Mouse (Mus musculus) MEL (cell line): ENCODE measurements around the gene Col26a1. TPM values are rescaled to one million over a fixed set of nuclear protein-coding genes. Genes with fewer than 3 reads are reported as not detected.

Experiments used
- DNase-seq: peaks from one replicate; pipeline ENCODE4 v3.0.0; 2011; ENCODE audit warnings: low read depth, low spot score
- H3K27ac ChIP-seq: 2 replicates; pipeline ENCODE4 v1.5.1; 2012; ENCODE audit warnings: low read depth, mild to moderate bottlenecking, control low read depth, low read length, moderate library complexity; ENCODE audit not compliant: control insufficient read depth
- H3K27me3 ChIP-seq, 2 experiments: fragments of 150-350 bp in 1 of 2; sonication (generic) in 1 of 2; 2 replicates each; pipeline ENCODE4 v1.6.1; 2012; ENCODE audit warnings: low read length in 2 of 2, mild to moderate bottlenecking in 2 of 2, improper control_type of control experiment in 1 of 2, moderate library complexity in 1 of 2; ENCODE audit not compliant: insufficient read depth in 2 of 2, control insufficient read depth in 1 of 2
- H3K36me3 ChIP-seq, 2 experiments: 2 replicates each; pipeline ENCODE4 v1.6.1; 2012 to 2014; ENCODE audit warnings: low read length in 2 of 2, improper control_type of control experiment in 1 of 2, inconsistent platforms in 1 of 2, mild to moderate bottlenecking in 1 of 2; ENCODE audit not compliant: insufficient read depth in 2 of 2, control insufficient read depth in 1 of 2
- H3K4me1 ChIP-seq, 2 experiments: fragments of 150-350 bp in 1 of 2; sonication (generic) in 1 of 2; 2 replicates each; pipeline ENCODE4 v1.6.1; 2012; ENCODE audit warnings: low read length in 2 of 2, improper control_type of control experiment in 1 of 2, mild to moderate bottlenecking in 1 of 2; ENCODE audit not compliant: insufficient read depth in 2 of 2, control insufficient read depth in 1 of 2
- H3K4me3 ChIP-seq, 2 experiments: fragments of 150-350 bp in 1 of 2; sonication (generic) in 1 of 2; 2 replicates each; pipeline ENCODE4 v1.5.1; 2012; ENCODE audit warnings: low read depth in 2 of 2, low read length in 2 of 2, mild to moderate bottlenecking in 2 of 2, moderate library complexity in 2 of 2, control low read depth in 1 of 2, improper control_type of control experiment in 1 of 2; ENCODE audit not compliant: control insufficient read depth in 1 of 2, insufficient read depth in 1 of 2
- H3K79me2 ChIP-seq: 2 replicates; pipeline ENCODE4 v1.6.1; 2012; ENCODE audit warnings: mild to moderate bottlenecking, low read length, moderate library complexity; ENCODE audit not compliant: control insufficient read depth, poor library complexity, insufficient read depth
- H3K9ac ChIP-seq: 2 replicates; pipeline ENCODE4 v1.6.1; 2012; ENCODE audit warnings: low read depth, mild to moderate bottlenecking, control low read depth, low read length, moderate library complexity; ENCODE audit not compliant: control insufficient read depth, poor library complexity, severe bottlenecking
- H3K9me3 ChIP-seq: fragments of 150-350 bp; sonication (generic); replicated peaks from 2 replicates; pipeline ENCODE4 v1.6.1; 2012; ENCODE audit warnings: mild to moderate bottlenecking, low read length, improper control_type of control experiment, moderate library complexity; ENCODE audit not compliant: insufficient read depth
- CHD1 ChIP-seq: IDR thresholded peaks from 2 replicates; pipeline ENCODE4 v1.6.1; 2012; ENCODE audit warnings: low read depth, mild to moderate bottlenecking, inconsistent platforms, low read length, improper control_type of control experiment
- CTCF ChIP-seq, 3 experiments: IDR thresholded peaks in 2 of 3; conservative IDR thresholded peaks in 1 of 3; 2 replicates each; pipeline ENCODE4 v1.5.1; 2011 to 2012; ENCODE audit warnings: low read length in 3 of 3, low read depth in 2 of 3, mild to moderate bottlenecking in 2 of 3, improper control_type of control experiment in 1 of 3, inconsistent platforms in 1 of 3, mixed read lengths in 1 of 3, moderate library complexity in 1 of 3; ENCODE audit not compliant: control insufficient read depth in 1 of 3, insufficient read depth in 1 of 3, poor library complexity in 1 of 3, severe bottlenecking in 1 of 3
- E2F4 ChIP-seq: IDR thresholded peaks from 2 replicates; pipeline ENCODE4 v1.6.1; 2011; ENCODE audit warnings: low read depth, low read length, improper control_type of control experiment, borderline replicate concordance
- ELF1 ChIP-seq: IDR thresholded peaks from 2 replicates; pipeline ENCODE4 v1.6.1; 2014; ENCODE audit warnings: low read depth, mild to moderate bottlenecking, inconsistent platforms, low read length, improper control_type of control experiment, moderate library complexity
- GABPA ChIP-seq: IDR thresholded peaks from 2 replicates; pipeline ENCODE4 v1.6.1; 2012; ENCODE audit warnings: low read depth, mild to moderate bottlenecking, inconsistent platforms, low read length, improper control_type of control experiment, moderate library complexity
- GATA1 ChIP-seq: IDR thresholded peaks from 2 replicates; pipeline ENCODE4 v1.6.1; 2011; ENCODE audit warnings: low read depth, low read length, improper control_type of control experiment
- HCFC1 ChIP-seq: IDR thresholded peaks from 2 replicates; pipeline ENCODE4 v1.6.1; 2012; ENCODE audit warnings: low read depth, mild to moderate bottlenecking, inconsistent platforms, low read length, improper control_type of control experiment, moderate library complexity
- MAFK ChIP-seq: IDR thresholded peaks from 2 replicates; pipeline ENCODE4 v1.6.1; 2011; ENCODE audit warnings: low read depth, mild to moderate bottlenecking, low read length, improper control_type of control experiment, borderline replicate concordance
- MAX ChIP-seq: IDR thresholded peaks from 2 replicates; pipeline ENCODE4 v1.6.1; 2011; ENCODE audit warnings: low read length, improper control_type of control experiment
- MAZ ChIP-seq: IDR thresholded peaks from 2 replicates; pipeline ENCODE4 v1.6.1; 2012; ENCODE audit warnings: low read depth, mild to moderate bottlenecking, inconsistent platforms, low read length, improper control_type of control experiment
- MYB ChIP-seq: IDR thresholded peaks from 2 replicates; pipeline ENCODE4 v1.6.1; 2011; ENCODE audit warnings: mild to moderate bottlenecking, low read depth, low read length, improper control_type of control experiment
- POLR2A ChIP-seq, 2 experiments: IDR thresholded peaks; 2 replicates each; pipeline ENCODE4 v1.6.1; 2011 to 2012; ENCODE audit warnings: low read length in 2 of 2, mild to moderate bottlenecking in 2 of 2, control low read depth in 1 of 2, improper control_type of control experiment in 1 of 2, low read depth in 1 of 2, moderate library complexity in 1 of 2; ENCODE audit not compliant: control insufficient read depth in 1 of 2, insufficient read depth in 1 of 2, poor library complexity in 1 of 2
- POLR2AphosphoS5 ChIP-seq: IDR thresholded peaks from 2 replicates; pipeline ENCODE4 v1.6.1; 2012; ENCODE audit warnings: low read depth, borderline replicate concordance, mild to moderate bottlenecking, inconsistent platforms, low read length, moderate library complexity, mixed read lengths
- RAD21 ChIP-seq: IDR thresholded peaks from 2 replicates; pipeline ENCODE4 v1.6.1; 2011; ENCODE audit warnings: mild to moderate bottlenecking, low read depth, low read length, improper control_type of control experiment
- RCOR1 ChIP-seq: IDR thresholded peaks from 2 replicates; pipeline ENCODE4 v1.6.1; 2012; ENCODE audit warnings: low read depth, mild to moderate bottlenecking, inconsistent platforms, low read length, improper control_type of control experiment
- SIN3A ChIP-seq: IDR thresholded peaks from 2 replicates; pipeline ENCODE4 v1.6.1; 2012; ENCODE audit warnings: low read length, improper control_type of control experiment, inconsistent platforms
- SMC3 ChIP-seq: IDR thresholded peaks from 2 replicates; pipeline ENCODE4 v1.6.1; 2011; ENCODE audit warnings: low read depth, low read length, improper control_type of control experiment
- TCF12 ChIP-seq: IDR thresholded peaks from 2 replicates; pipeline ENCODE4 v1.6.1; 2014; ENCODE audit warnings: low read depth, mild to moderate bottlenecking, inconsistent platforms, low read length, improper control_type of control experiment, moderate library complexity
- UBTF ChIP-seq: IDR thresholded peaks from 2 replicates; pipeline ENCODE4 v1.6.1; 2012; ENCODE audit warnings: low read depth, mild to moderate bottlenecking, inconsistent platforms, low read length, improper control_type of control experiment, moderate library complexity, borderline replicate concordance; ENCODE audit not compliant: insufficient read depth
- USF1 ChIP-seq: IDR thresholded peaks from 2 replicates; pipeline ENCODE4 v1.6.1; 2014; ENCODE audit warnings: low read depth, mild to moderate bottlenecking, inconsistent platforms, low read length, improper control_type of control experiment, moderate library complexity
- USF2 ChIP-seq, 2 experiments: IDR thresholded peaks; 2 replicates each; pipeline ENCODE4 v1.6.1; 2011 to 2012; ENCODE audit warnings: improper control_type of control experiment in 2 of 2, low read length in 2 of 2, borderline replicate concordance in 1 of 2, inconsistent platforms in 1 of 2, low read depth in 1 of 2, mild to moderate bottlenecking in 1 of 2; ENCODE audit not compliant: insufficient read depth in 1 of 2
- ZC3H11A ChIP-seq: IDR thresholded peaks from 2 replicates; pipeline ENCODE4 v1.6.1; 2012; ENCODE audit warnings: low read depth, mild to moderate bottlenecking, inconsistent platforms, low read length, improper control_type of control experiment
- ZKSCAN1 ChIP-seq: IDR thresholded peaks from 2 replicates; pipeline ENCODE4 v1.6.1; 2012; ENCODE audit warnings: low read depth, mild to moderate bottlenecking, inconsistent platforms, low read length, improper control_type of control experiment, moderate library complexity
- ZMIZ1 ChIP-seq: IDR thresholded peaks from 2 replicates; pipeline ENCODE4 v1.6.1; 2012; ENCODE audit warnings: low read depth, mild to moderate bottlenecking, inconsistent platforms, low read length, improper control_type of control experiment, moderate library complexity
- ZNF384 ChIP-seq: IDR thresholded peaks from 2 replicates; pipeline ENCODE4 v1.6.1; 2012; ENCODE audit warnings: low read depth, mild to moderate bottlenecking, inconsistent platforms, low read length, improper control_type of control experiment
- polyA plus RNA-seq, 2 experiments: library from polyadenylated mRNA; stranded (reverse) in 1 of 2; unstranded in 1 of 2; fragments of >175 nt in 1 of 2; fragments of >200 nt in 1 of 2; gene quantifications; 2 replicates each; pipeline versions ENCODE4 v1.2.1 to v1.2.4; 2012; ENCODE audit warnings: low replicate concordance in 2 of 2, low read depth in 1 of 2; ENCODE audit not compliant: insufficient read length in 2 of 2, insufficient read depth in 1 of 2, missing spikeins in 1 of 2
- total RNA-seq: library from RNA; depleted of rRNA; stranded (reverse); fragments of 300-350 nt; gene quantifications from 2 replicates; pipeline ENCODE4 v1.2.3, GENCODE M21; 2012

Col26a1 gene
- total and polyA plus RNA-seq, 3 experiments, result not detected

DNA sequence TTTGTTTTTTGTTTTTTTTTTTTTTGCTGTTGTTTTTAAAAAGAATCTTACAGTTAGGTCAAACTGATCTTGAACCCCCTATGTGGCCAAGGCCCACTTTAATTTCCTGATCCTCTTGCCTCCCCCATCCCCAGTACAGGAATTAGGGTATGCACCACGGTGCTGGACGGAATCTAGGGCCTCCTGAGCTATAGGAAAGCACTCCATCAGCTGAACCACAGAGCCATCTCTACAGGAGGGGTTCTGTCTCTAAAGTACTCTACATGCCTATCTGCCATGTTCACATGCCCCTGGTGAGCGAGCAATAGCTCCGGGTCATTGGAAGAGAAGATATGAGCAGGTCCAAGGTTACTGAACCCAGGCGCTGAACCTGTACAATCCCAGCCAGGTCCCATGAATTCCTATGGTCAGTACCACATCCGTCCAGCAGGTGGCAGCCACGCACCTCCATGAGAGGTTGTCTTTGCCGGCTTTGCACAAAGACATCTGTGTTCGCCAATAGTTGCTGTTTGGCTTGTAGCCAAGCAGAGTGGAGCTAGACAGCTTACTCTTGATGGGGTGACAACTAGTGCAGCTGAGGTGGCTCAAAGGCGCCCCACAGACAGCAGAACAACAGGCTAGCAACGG lies 92.3 kb downstream of the Col26a1 start (continued):
- TF ChIP-seq POLR2AphosphoS5 (no peak), POLR2A (IDR thresholded peaks at IDR 0.05; ENCODE audit: control insufficient read depth in 1 of 2, insufficient read depth in 1 of 2, low read depth in 1 of 2, low read length in 2 of 2, poor library complexity in 1 of 2) (no peak), MAFK (no peak), ZC3H11A (peak; percentile 61), RCOR1 (no peak), MAX (no peak), USF1 (no peak), ZKSCAN1 (no peak), CHD1 (no peak), SIN3A (no peak), ZNF384 (no peak), ELF1 (no peak), USF2 (IDR thresholded peaks at IDR 0.05; ENCODE audit: borderline replicate concordance in 1 of 2, insufficient read depth in 1 of 2, low read depth in 1 of 2, low read length in 2 of 2) (no peak), RAD21 (peak; percentile 87), MAZ (peak; percentile 36; the same call in 1 of the 2 replicates), CTCF (IDR thresholded peaks at IDR 0.05 in 2 of 3, conservative IDR thresholded peaks at IDR 0.05 in 1 of 3; ENCODE audit: control insufficient read depth in 1 of 3, insufficient read depth in 1 of 3, low read depth in 2 of 3, low read length in 3 of 3, poor library complexity in 1 of 3, severe bottlenecking in 1 of 3) (peak; percentile 95 to 96 (median 95)), SMC3 (peak; percentile 75), UBTF (no peak), HCFC1 (no peak), MYB (no peak), TCF12 (no peak), GABPA (no peak)

DNA sequence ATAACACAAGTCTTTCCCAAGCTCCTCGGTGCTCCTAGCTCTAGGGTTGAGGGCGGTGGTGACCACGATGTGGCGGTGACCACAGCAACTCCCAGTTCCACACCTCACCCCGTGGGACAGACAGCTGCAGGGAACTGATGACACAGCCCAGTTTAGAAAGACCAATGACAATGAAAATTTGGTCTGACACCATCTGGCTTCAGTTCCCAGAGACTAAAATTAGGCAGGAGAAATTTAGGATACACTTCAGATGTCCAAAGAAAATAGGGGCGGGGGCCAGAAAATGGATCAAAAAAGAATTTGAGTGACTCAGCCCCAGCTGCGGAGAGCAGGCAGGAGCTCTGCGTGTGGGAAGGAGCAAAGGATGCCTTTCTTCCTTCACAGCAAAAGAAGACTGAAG lies 98.5 kb downstream of the Col26a1 start:
- no peaks in the 10 kb centered on the region for H3K9me3 ChIP-seq
- H3K27me3 ChIP-seq, result no peaks in the 10 kb centered on the region; a peak in 2 of 4 replicates
- no peak for DNase-seq
- TF ChIP-seq E2F4 (no peak), GATA1 (no peak), ZMIZ1 (no peak)
- H3K4me3 ChIP-seq, result no peak overlapping the region
- no peaks in the 10 kb centered on the region for H3K36me3 ChIP-seq
- H3K4me1 ChIP-seq, result no peaks in the 10 kb centered on the region
- no peak overlapping the region for H3K27ac ChIP-seq
- no peak overlapping the region for H3K9ac ChIP-seq
- H3K79me2 ChIP-seq, result no peaks in the 10 kb centered on the region
